Mouse (Mus musculus) left cerebral cortex, adult 9 months (tissue): ENCODE data around the gene Trim11.
"Not testable (repeated sequence)": the region's sequence is repeated elsewhere in the genome, so short reads cannot be mapped to it uniquely, and the experiment has no call there.

ENCODE experiments used
- DNase-seq, 2 experiments: peaks; one replicate each; pipeline ENCODE4 v3.0.0; 2022; ENCODE audit warnings: low spot score in 2 of 2

The Trim11 gene

GRCm38 (mm10) chr11:58978027-58978705, at the start of gene Trim11:
Trim11 (plus strand) TSS chr11:58978093.
- no peak for DNase-seq

DNA sequence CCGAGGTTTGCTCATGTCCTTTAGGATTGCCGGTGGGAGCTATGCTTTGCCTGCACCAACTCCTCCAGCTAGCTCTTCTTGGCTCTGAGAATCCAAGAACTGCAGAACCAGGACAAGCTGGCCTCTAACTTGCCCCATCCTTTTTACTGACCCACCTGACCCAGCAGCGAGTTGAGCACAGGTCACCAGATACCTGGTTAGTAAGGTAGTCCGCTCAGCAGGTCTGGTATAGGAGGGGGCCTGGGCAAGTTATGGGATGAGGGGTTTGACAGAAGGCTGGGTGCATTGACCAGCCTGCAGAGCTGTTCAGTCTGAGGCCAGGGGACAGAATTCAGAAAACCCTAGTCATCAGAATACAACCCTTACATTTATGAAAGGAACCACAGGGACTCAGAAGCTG, 48.8 kb upstream of the Trim11 start:
- no peak for DNase-seq

- no peak for DNase-seq
Observed at GRCm38 (mm10) chr11:58929641-58930040, 48.3 kb upstream of the Trim11 start.

DNA sequence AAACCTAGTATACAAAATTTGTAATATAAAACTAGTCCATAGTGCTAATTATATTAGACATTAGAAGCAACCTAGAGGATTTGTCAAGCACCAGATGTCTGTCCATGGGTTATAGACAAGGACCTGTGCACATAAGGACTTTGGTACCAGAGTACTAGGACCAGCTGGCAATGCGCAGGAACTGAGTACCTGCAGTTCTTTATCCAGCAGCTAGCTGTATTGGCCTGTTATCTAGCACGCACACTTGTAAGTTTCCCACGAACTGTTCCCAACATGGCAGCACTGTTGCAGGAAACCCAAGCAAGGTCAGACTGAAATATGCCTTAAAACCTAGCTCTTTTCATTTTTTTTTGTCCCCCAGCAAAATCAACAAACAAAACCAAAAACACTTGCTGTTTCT, 47.6 kb upstream of the Trim11 start:
- DNase-seq = no peak

DNA sequence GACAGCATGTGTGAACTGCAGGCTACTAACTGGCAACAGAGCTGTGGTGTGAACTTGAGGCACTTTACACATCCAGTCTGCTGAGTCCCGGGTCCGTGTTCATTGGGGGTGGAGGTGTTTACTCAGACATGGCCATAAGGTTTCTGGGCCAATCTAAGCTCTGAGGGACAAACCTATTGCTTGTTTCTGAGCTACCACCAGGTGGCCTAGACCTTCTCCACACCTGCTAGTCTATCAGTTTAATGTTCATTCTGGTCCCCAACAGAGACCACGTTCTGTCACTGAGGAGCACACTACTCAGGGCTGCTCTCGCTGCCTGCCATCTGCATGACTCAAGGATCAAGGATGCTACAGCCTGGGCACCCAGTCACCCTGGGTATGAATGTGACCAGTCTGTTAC, 46.3 kb upstream of the Trim11 start:
- no peak for DNase-seq

GRCm38 (mm10) chr11:58937909-58938308, 40.0 kb upstream of the Trim11 start:
- DNase-seq = no peak

DNA sequence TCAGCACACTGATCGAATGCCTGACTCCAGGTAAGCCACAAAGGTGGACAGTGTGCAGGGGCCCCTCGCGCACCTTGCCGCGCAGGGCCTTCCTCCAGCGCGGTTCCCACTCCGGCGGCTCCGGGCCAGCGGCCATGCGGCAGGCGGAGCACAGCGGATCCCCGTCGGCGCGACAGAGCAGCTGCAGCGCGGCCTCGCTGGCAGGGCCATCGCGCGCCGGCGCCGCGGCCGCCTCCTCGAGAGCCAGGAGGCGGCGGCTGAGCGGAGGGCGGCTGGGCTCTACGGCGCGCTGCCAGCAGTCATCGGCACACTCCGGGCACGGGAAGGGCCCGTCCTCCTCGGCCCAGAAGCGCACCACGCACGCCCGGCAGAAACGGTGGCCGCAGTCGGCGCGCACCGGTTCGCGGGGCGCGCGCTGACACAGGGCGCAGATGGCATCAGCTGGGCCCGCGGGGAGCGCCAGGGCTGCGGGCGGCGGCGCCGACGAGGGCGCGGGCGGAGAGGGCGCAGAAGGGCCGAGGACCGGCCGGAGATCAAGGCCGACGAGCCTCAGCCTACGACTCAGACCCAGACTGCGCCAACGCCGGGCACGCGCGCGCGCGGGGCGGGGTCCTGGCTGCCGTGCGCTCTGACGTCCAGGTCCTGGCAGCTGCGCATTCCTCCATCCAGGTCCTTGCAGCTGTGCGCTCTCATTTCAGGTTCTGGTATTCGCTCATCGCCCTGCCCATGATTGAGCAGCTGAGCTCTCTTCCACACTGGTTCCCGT, 39.4 kb upstream of the Trim11 start, which contains the start of gene Rnf187:
Gene Rnf187, minus strand, starts transcription at position 595 of the 766 bp plus-strand sequence.
- DNase-seq = peak; percentile 83 to 93

- no peak for DNase-seq
Observed at GRCm38 (mm10) chr11:58939088-58939439, 38.8 kb upstream of the Trim11 start.

GRCm38 (mm10) chr11:58944136-58944535, 33.8 kb upstream of the Trim11 start:
- DNase-seq = no peak

DNA sequence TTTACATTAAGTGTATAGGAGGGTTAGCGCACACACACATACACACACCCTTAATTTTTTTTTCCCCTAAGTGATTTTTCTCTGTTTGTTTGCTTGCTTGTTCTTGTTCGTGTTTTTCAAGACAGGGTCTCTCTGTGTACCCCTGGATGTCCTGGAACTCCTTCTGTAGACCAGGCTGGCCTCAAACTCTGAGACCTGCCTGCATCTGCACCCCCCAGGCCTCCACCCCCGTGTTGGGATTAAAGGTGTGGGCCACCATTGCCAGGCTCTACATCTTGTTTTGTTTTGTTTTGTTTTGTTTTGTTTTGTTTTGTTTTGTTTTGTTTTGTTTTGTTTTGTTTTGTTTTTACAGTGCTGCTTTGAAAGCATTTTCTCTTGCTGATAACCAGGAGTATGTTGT, 30.6 kb upstream of the Trim11 start:
- DNase-seq = no peak

- DNase-seq = peak in 1 of 2 experiments; percentile 69
Observed at GRCm38 (mm10) chr11:58947798-58948528, 29.9 kb upstream of the Trim11 start.

DNA sequence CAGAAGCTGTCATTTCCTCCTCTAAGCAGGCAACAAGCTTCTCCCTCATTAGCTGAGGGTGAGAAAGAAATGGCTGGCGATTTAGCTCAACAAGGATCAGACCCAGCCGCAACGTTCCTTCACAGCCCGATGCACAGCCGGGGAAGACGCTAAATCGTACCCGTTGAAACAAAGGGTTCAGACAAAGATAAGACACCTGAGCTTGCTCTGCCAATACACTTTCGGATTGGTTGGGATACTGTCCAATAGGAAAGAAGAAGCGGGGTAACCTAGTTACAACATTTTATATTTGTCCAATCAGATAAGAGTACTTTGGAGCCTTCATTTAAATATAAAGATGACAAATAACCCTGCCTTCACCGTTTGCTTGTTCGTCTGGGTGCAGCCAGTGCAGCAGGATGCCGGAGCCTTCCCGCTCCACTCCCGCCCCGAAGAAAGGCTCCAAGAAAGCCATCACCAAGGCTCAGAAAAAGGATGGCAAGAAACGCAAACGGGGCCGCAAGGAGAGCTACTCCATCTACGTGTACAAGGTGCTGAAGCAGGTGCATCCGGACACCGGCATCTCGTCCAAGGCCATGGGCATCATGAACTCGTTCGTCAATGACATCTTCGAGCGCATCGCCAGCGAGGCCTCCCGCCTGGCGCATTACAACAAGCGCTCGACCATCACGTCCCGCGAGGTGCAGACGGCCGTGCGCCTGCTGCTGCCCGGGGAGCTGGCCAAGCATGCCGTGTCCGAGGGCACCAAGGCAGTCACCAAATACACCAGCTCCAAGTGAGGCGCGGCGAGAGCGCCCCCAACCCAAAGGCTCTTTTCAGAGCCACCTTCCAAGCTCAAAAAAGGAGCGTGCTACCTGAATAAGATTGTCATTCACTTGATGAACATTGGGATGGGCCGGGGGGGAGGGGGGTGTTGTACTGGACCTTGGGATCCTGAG, 29.1 kb upstream of the Trim11 start, which contains the start of gene Hist3h2ba:
Gene Hist3h2ba, plus strand, starts transcription at position 379 of the 938 bp plus-strand sequence.
- peak; percentile 88 to 94 for DNase-seq

DNA sequence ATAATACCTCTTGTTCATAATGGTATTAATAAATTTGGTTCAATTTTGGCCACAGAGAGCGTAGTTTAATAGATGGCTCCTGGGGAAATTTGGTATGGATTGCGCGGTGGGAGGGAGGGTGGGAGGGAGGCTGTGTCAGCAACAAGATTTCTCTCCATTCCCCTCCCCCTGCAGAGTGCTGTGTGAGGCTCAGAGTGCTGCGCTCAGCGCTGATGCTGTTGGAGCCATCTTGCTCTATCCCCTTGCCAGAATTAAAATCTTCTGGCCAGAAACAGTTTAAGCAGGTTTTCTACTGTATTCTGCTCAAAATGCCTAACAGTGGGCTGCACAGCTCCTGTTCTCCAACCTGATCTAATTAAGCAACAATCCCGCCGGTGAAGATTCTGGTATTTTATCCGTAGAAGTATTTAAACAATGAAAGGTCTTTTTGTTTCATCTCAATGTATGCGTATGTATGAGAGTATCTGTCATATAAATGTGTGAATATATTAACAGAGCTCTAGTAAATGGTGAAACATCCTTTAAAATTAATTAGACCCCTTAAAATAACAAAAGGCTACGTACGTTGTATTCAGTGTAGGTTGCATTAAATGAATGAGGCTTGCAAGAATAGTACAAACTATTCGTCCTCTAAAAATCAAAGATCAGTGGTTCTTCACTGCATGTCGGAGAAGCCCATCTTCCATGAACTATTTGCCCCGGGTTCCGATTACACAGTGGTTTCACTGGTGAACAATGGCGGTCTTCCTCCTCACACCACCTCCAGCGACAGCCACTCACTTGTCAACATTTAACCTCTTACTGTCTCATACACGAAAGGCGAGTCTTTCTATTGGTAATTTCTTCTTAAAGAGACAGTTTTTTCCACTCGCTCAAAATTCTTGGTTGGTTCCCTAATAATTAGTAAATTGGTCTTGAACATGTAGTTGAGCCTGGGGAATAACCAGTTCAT, 28.1 kb upstream of the Trim11 start:
- DNase-seq = peak in 1 of 2 experiments; percentile 66

- DNase-seq = no peak
Observed at GRCm38 (mm10) chr11:58951210-58951609, 26.7 kb upstream of the Trim11 start.

DNA sequence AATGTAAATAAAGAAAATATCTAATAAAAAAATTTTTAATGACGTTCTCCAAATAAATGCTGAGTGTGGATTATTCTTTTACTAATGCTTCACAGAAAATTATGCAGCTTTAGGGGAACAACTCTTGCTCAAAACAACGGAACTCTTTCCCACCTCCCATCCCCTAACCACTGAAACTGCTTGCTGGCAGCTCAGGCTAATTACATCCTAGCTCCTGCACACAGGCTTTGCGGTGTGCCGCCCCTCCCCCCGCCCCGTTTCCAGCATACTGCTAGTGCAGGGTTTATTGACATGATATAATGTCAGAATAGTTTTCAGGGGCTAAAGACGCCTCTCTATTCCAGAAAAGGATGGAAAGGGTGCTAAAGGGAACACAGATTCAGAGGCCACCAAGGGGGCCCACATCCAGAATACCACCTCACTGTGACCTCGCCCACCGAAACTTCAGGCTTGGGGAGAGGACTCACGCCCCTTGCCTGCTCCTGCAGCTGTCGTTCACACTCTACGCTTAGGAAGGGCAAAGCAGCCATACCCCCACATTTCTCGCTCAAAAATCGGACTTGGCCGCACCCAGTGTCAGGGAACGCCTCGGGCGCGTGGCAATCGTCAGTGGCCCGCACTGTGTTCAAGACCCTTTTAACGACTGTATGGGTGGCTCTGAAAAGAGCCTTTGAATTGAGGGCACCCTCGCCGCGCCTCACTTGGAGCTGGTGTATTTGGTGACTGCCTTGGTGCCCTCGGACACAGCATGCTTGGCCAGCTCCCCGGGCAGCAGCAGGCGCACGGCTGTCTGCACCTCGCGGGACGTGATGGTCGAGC, 24.3 kb upstream of the Trim11 start:
- DNase-seq = no peak

- DNase-seq = not testable (repeated sequence)
Observed at GRCm38 (mm10) chr11:58954170-58954419, 23.8 kb upstream of the Trim11 start.

DNA sequence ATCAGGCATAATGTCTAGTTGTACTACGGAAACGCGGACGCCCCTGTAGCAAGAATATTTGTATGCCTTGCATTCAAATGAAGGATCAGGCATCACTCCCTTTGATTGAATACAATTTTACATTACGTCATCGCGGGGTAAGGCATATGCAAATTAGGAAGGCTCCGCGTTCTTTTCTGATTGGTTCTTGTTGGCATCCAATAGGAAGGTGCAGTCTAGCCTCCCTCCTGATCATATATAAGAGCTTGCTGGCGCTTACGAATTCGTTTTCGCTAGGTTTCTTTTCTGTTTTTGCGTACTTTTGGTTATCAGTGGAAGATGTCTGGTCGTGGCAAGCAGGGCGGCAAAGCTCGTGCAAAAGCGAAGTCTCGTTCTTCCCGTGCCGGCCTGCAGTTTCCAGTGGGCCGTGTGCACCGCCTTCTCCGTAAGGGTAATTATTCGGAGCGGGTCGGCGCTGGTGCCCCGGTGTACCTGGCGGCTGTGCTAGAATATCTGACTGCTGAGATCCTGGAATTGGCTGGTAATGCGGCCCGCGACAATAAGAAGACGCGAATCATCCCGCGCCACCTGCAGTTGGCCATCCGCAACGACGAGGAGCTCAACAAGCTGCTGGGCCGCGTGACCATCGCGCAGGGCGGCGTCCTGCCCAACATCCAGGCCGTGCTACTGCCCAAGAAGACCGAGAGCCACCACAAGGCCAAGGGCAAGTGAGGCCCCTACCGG, 23.3 kb upstream of the Trim11 start, which contains the start of the genes Hist3h2a and Trim17:
Gene Hist3h2a, plus strand, starts transcription at position 266 of the 723 bp plus-strand sequence.
Gene Trim17, plus strand, starts transcription at position 266 of the 723 bp plus-strand sequence.
- DNase-seq = peak; percentile 98

- DNase-seq = no peak
Observed at GRCm38 (mm10) chr11:58955143-58955867, 22.6 kb upstream of the Trim11 start.
